Mouse (Mus musculus) stomach, embryonic 14.5 days (tissue): Measurements from ENCODE around the gene Cd300a. TPM values are rescaled to one million over a fixed set of nuclear protein-coding genes. Genes with fewer than 3 reads are reported as not detected.

ENCODE experiments used
- ATAC-seq: fragments of 200-750 bp; cut with Nextera tagmentation; 2 replicates; pipeline ENCODE4 v1.8.0; 2017; ENCODE audit warnings: low read depth, moderate TSS enrichment; ENCODE audit not compliant: insufficient number of reproducible peaks, insufficient read depth, low FRiP score
- H3K27ac ChIP-seq: fragments of 300-500 bp; sonication (generic); 2 replicates; pipeline ENCODE4 v1.5.1; 2014; ENCODE audit warnings: mild to moderate bottlenecking, low read length, moderate library complexity, mixed read lengths
- H3K27me3 ChIP-seq: fragments of 300-500 bp; sonication (generic); 2 replicates; pipeline ENCODE4 v1.6.1; 2014; ENCODE audit warnings: low read length, control low read depth, mixed read lengths; ENCODE audit not compliant: control insufficient read depth, insufficient read depth
- H3K36me3 ChIP-seq: fragments of 300-500 bp; sonication (generic); 2 replicates; pipeline ENCODE4 v1.6.1; 2014; ENCODE audit warnings: mild to moderate bottlenecking, control low read depth, low read length, moderate library complexity, mixed read lengths; ENCODE audit not compliant: control insufficient read depth, insufficient read depth
- H3K4me1 ChIP-seq: fragments of 300-500 bp; sonication (generic); 2 replicates; pipeline ENCODE4 v1.6.1; 2014; ENCODE audit warnings: low read length, control low read depth, mixed read lengths; ENCODE audit not compliant: control insufficient read depth, insufficient read depth
- H3K4me2 ChIP-seq: fragments of 300-500 bp; sonication (generic); replicated peaks from 2 replicates; pipeline ENCODE4 v1.6.1; 2014; ENCODE audit warnings: low read depth, low read length, control low read depth
- H3K4me3 ChIP-seq: fragments of 300-500 bp; sonication (generic); 2 replicates; pipeline ENCODE4 v1.5.1; 2014; ENCODE audit warnings: low read depth, low read length, control low read depth
- H3K9ac ChIP-seq: fragments of 300-500 bp; sonication (generic); replicated peaks from 2 replicates; pipeline ENCODE4 v1.6.1; 2014; ENCODE audit warnings: low read depth, mild to moderate bottlenecking, control low read depth, low read length, moderate library complexity, mixed read lengths
- H3K9me3 ChIP-seq: fragments of 300-500 bp; sonication (generic); 2 replicates; pipeline ENCODE4 v1.6.1; 2016; ENCODE audit warnings: low read depth, low read length, control low read depth; ENCODE audit not compliant: control insufficient read depth
- WGBS: fragments of 180-500 bp; shearing (Covaris S2); extraction: QIAGEN DNeasy Blood & Tissue Kit; methylation state at CpG from one replicate; pipeline ENCODE4 v1.1.7; 2014; 5-methylcytosine and 5-hydroxymethylcytosine counted together
- polyA plus RNA-seq: library from polyadenylated mRNA; unstranded; fragments of >200 nt; fragmentation: Nextera tagmentation; extraction: Ambion mirVana; gene quantifications from 2 replicates; pipeline ENCODE4 v1.2.1, GENCODE M21; 2014

Cd300a gene
- polyA plus RNA-seq, 1 experiment from 2014 or later: 1.1 TPM

GRCm38 (mm10) chr11:114880589-114880988 is 9.3 kb upstream of the Cd300a start:
- no peak overlapping the region for H3K4me3 ChIP-seq
- no peak overlapping the region for H3K9ac ChIP-seq
- H3K4me2 ChIP-seq: no peak overlapping the region
- WGBS: 0% methylated on average over 1 of the region's 1 CpGs
- no peaks in the 10 kb centered on the region for H3K9me3 ChIP-seq
- H3K27me3 ChIP-seq: no peaks in the 10 kb centered on the region
- H3K27ac ChIP-seq: no peak overlapping the region
- no peak for ATAC-seq
- H3K36me3 ChIP-seq: no peaks in the 10 kb centered on the region
- H3K4me1 ChIP-seq: 0 out of 2 replicates have a peak, but pooled peaks cover 2% of the 10 kb centered on the region

- H3K4me1 ChIP-seq: no peaks in the 10 kb centered on the region
- no peak overlapping the region for H3K27ac ChIP-seq
- no peak overlapping the region for H3K9ac ChIP-seq
- no peaks in the 10 kb centered on the region for H3K27me3 ChIP-seq
- H3K4me2 ChIP-seq: no peak overlapping the region
- H3K36me3 ChIP-seq: no peaks in the 10 kb centered on the region
- H3K9me3 ChIP-seq: no peaks in the 10 kb centered on the region
- no peak for ATAC-seq
- H3K4me3 ChIP-seq: no peak overlapping the region
- 95% methylated on average over 4 of the region's 4 CpGs for WGBS
Measured at GRCm38 (mm10) chr11:114883251-114883789, 6.5 kb upstream of the Cd300a start.

- no peaks in the 10 kb centered on the region for H3K27me3 ChIP-seq
- no peak for ATAC-seq
- H3K9me3 ChIP-seq: no peaks in the 10 kb centered on the region
- no peaks in the 10 kb centered on the region for H3K4me1 ChIP-seq
- H3K9ac ChIP-seq: no peak overlapping the region
- 82% methylated on average over 4 of the region's 4 CpGs for WGBS
- H3K27ac ChIP-seq: no peak overlapping the region
- H3K36me3 ChIP-seq: no peaks in the 10 kb centered on the region
- H3K4me2 ChIP-seq: no peak overlapping the region
- no peak overlapping the region for H3K4me3 ChIP-seq
Measured at GRCm38 (mm10) chr11:114884380-114885100, 5.3 kb upstream of the Cd300a start.

DNA sequence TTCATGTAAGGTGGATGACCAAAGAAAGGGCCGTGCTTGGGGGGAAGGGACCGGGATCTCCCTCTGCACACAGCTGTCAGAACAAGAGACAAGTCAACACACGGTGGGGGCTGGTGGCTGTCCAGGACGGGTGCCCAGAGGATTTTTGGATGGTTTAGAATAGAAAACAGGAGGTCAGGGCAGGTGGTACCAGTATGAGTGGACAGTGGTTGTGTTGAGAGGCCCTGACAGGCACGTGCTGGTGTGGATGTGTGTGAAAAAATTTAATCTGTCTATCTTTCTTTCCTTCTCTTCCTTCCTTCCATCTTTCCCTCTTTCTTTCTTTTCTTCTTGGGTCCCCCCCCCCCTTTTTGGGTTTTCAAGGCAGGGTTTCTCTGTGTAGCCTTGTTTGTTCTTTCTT is 701 bp downstream of the Cd300a start:
- Histone ChIP-seq H3K4me2 (no peak overlapping the region), H3K4me3 (no peak overlapping the region), H3K4me1 (no peaks in the 10 kb centered on the region), H3K36me3 (no peaks in the 10 kb centered on the region), H3K27ac (no peak overlapping the region), H3K9ac (no peak overlapping the region), H3K27me3 (no peaks in the 10 kb centered on the region), H3K9me3 (no peaks in the 10 kb centered on the region)
- ATAC-seq: no peak
- WGBS: 57% methylated on average over 5 of the region's 5 CpGs

DNA sequence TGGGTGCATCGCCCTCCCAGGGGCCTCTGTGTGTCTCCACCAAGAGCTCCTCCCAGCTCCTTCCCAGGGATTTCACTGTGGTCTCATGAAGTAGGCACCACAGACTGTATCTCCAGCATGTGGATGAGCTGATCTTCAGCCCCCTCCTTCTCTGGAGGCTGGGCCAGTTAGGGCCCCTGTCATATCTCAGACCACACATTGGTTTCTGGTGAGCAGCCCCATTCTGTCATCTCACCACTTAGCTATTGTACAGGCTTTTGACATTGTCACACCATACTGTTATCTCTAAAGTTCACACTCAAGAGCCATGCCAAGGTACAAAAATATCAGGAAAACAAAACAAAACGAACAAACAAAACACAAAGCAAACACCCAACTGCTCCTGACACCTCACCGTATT is 6.2 kb downstream of the Cd300a start:
- no peak overlapping the region for H3K4me3 ChIP-seq
- ATAC-seq: no peak
- no peak overlapping the region for H3K4me2 ChIP-seq
- H3K9ac ChIP-seq: no peak overlapping the region
- no peaks in the 10 kb centered on the region for H3K9me3 ChIP-seq
- WGBS: 82% methylated on average over 3 of the region's 3 CpGs
- no peaks in the 10 kb centered on the region for H3K4me1 ChIP-seq
- H3K27me3 ChIP-seq: no peaks in the 10 kb centered on the region
- no peaks in the 10 kb centered on the region for H3K36me3 ChIP-seq
- no peak overlapping the region for H3K27ac ChIP-seq

DNA sequence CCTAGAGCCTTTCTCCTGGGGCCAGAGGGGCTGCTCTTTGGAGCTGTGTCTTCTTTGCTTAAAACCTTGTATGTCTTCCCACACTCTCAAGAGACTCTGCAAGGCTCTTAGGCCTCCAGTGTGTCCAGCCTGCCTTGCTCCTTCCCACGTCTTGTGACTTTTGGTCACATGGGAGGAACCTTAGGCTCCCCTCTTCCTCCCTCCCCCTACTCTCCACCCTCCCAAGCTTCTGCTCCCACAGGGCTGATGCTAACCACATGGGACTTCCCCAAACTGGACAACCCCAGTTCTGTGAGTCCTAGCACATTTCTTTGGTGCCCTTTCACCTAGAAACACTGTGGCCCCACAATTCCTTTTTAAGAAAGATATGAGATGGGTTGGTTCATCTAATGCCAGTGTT is 8.2 kb downstream of the Cd300a start:
- Histone ChIP-seq H3K9ac (no peak overlapping the region), H3K27me3 (no peaks in the 10 kb centered on the region), H3K27ac (no peak overlapping the region), H3K4me2 (no peak overlapping the region), H3K36me3 (no peaks in the 10 kb centered on the region), H3K9me3 (no peaks in the 10 kb centered on the region), H3K4me1 (no peaks in the 10 kb centered on the region), H3K4me3 (no peak overlapping the region)
- ATAC-seq: no peak
- WGBS: 50% methylated on average over 1 of the region's 1 CpGs

DNA sequence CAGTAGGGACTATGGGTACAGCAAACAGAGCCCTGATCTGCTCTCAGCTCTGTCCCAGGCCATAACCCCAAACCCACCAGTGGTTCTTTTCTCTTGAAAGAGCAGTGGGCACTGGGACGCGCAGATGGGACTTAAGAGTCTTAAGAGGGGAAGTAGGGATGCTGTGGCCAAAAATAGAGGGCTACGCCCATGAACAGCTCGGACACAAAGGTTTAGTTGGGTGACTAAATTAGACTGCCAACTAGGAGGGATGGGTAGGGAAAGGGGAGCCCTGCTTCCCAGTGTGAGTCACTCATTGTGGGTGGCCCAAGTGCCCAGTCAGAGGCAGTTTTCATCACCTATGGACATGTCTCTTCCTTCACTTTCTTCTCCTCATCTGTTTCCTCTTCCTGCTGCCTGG is 13.4 kb downstream of the Cd300a start:
- no peaks in the 10 kb centered on the region for H3K36me3 ChIP-seq
- no peak for ATAC-seq
- WGBS: 89% methylated on average over 4 of the region's 4 CpGs
- no peaks in the 10 kb centered on the region for H3K27me3 ChIP-seq
- no peak overlapping the region for H3K4me2 ChIP-seq
- H3K27ac ChIP-seq: no peak overlapping the region
- no peak overlapping the region for H3K9ac ChIP-seq
- no peaks in the 10 kb centered on the region for H3K4me1 ChIP-seq
- no peaks in the 10 kb centered on the region for H3K9me3 ChIP-seq
- H3K4me3 ChIP-seq: no peak overlapping the region

GRCm38 (mm10) chr11:114907567-114907966 is 17.7 kb downstream of the Cd300a start:
- no peak for ATAC-seq
- Histone ChIP-seq H3K9me3 (no peaks in the 10 kb centered on the region), H3K4me1 (no peaks in the 10 kb centered on the region), H3K36me3 (no peaks in the 10 kb centered on the region), H3K27ac (no peak overlapping the region), H3K4me3 (no peak overlapping the region), H3K9ac (no peak overlapping the region), H3K4me2 (no peak overlapping the region), H3K27me3 (no peaks in the 10 kb centered on the region)
- WGBS: 65% methylated on average over 4 of the region's 4 CpGs

GRCm38 (mm10) chr11:114908086-114908485 is 18.2 kb downstream of the Cd300a start:
- no peaks in the 10 kb centered on the region for H3K9me3 ChIP-seq
- no peaks in the 10 kb centered on the region for H3K27me3 ChIP-seq
- H3K27ac ChIP-seq: no peak overlapping the region
- H3K4me1 ChIP-seq: no peaks in the 10 kb centered on the region
- 45% methylated on average over 4 of the region's 4 CpGs for WGBS
- no peaks in the 10 kb centered on the region for H3K36me3 ChIP-seq
- H3K4me3 ChIP-seq: no peak overlapping the region
- ATAC-seq: no peak
- H3K4me2 ChIP-seq: no peak overlapping the region
- H3K9ac ChIP-seq: no peak overlapping the region
